Mouse (Mus musculus) neural tube, embryonic 11.5 days (tissue): ENCODE measurements around the gene Cers6. TPM values are rescaled to one million over a fixed set of nuclear protein-coding genes. Genes with fewer than 3 reads are reported as not detected.

Source experiments
- ATAC-seq: fragments of 200-750 bp; cut with Nextera tagmentation; 2 replicates; pipeline ENCODE4 v1.8.0; 2017; ENCODE audit warnings: moderate number of reproducible peaks, mild to moderate bottlenecking, moderate TSS enrichment, moderate library complexity; ENCODE audit not compliant: insufficient read depth, low FRiP score, low TSS enrichment
- DNase-seq: peaks from one replicate; pipeline ENCODE4 v3.0.0-alpha.2; 2015; ENCODE audit warnings: low spot score
- H3K27ac ChIP-seq: fragments of 300-500 bp; sonication (generic); 2 replicates; pipeline ENCODE4 v1.5.1; 2014; ENCODE audit warnings: low read depth, mild to moderate bottlenecking, low read length
- H3K27me3 ChIP-seq: fragments of 300-500 bp; sonication (generic); 2 replicates; pipeline ENCODE4 v1.6.1; 2014; ENCODE audit warnings: mild to moderate bottlenecking, low read length, mixed read lengths; ENCODE audit not compliant: control insufficient read depth, insufficient read depth
- H3K36me3 ChIP-seq: fragments of 300-500 bp; sonication (generic); 2 replicates; pipeline ENCODE4 v1.6.1; 2014; ENCODE audit warnings: mild to moderate bottlenecking, low read length, moderate library complexity, mixed read lengths; ENCODE audit not compliant: control insufficient read depth, insufficient read depth
- H3K4me1 ChIP-seq: fragments of 300-500 bp; sonication (generic); 2 replicates; pipeline ENCODE4 v1.6.1; 2014; ENCODE audit warnings: low read length, mixed read lengths; ENCODE audit not compliant: control insufficient read depth, insufficient read depth
- H3K4me2 ChIP-seq: fragments of 300-500 bp; sonication (generic); 2 replicates; pipeline ENCODE4 v1.6.1; 2014; ENCODE audit warnings: low read depth, mild to moderate bottlenecking, moderate library complexity
- H3K4me3 ChIP-seq: fragments of 300-500 bp; sonication (generic); 2 replicates; pipeline ENCODE4 v1.5.1; 2014; ENCODE audit warnings: low read depth, low read length
- H3K9ac ChIP-seq: fragments of 300-500 bp; sonication (generic); 2 replicates; pipeline ENCODE4 v1.6.1; 2014; ENCODE audit warnings: mild to moderate bottlenecking, low read length
- H3K9me3 ChIP-seq: fragments of 300-500 bp; sonication (generic); 2 replicates; pipeline ENCODE4 v1.6.1; 2016; ENCODE audit warnings: low read length; ENCODE audit not compliant: control insufficient read depth
- WGBS: fragments of 180-500 bp; shearing (Covaris S2); extraction: QIAGEN DNeasy Blood & Tissue Kit; methylation state at CpG from one replicate; pipeline ENCODE4 v1.1.7; 2014; 5-methylcytosine and 5-hydroxymethylcytosine counted together
- polyA plus RNA-seq: library from polyadenylated mRNA; unstranded; fragments of >200 nt; fragmentation: Nextera tagmentation; extraction: Ambion mirVana; gene quantifications from 2 replicates; pipeline ENCODE4 v1.2.1, GENCODE M21; 2014

Gene Cers6
- polyA plus RNA-seq, 1 experiment from 2014 or later, result 64.9 TPM

GRCm38 (mm10) chr2:68978244-68978643 is 117.0 kb downstream of the Cers6 start:
- Histone ChIP-seq H3K9ac (no peak overlapping the region), H3K27me3 (no peaks in the 10 kb centered on the region), H3K4me1 (no peaks in the 10 kb centered on the region; the same call in 1 of the 2 replicates), H3K36me3 (no peaks in the 10 kb centered on the region), H3K9me3 (no peaks in the 10 kb centered on the region), H3K27ac (no peak overlapping the region), H3K4me2 (no peak overlapping the region), H3K4me3 (no peak overlapping the region)
- 49% methylated on average over 9 of the region's 9 CpGs for WGBS
- DNase-seq (no peak), ATAC-seq (no peak)

GRCm38 (mm10) chr2:68978660-68979604 is 117.7 kb downstream of the Cers6 start:
- ATAC-seq (no peak), DNase-seq (peak; percentile 11)
- Histone ChIP-seq H3K9me3 (no peaks in the 10 kb centered on the region), H3K27ac (no peak overlapping the region), H3K27me3 (no peaks in the 10 kb centered on the region), H3K9ac (no peak overlapping the region), H3K4me1 (no peaks in the 10 kb centered on the region; the same call in none of the 2 replicates), H3K36me3 (no peaks in the 10 kb centered on the region), H3K4me3 (no peak overlapping the region), H3K4me2 (no peak overlapping the region)
- 69% methylated on average over 12 of the region's 12 CpGs for WGBS

GRCm38 (mm10) chr2:68981302-68981701 is 120.1 kb downstream of the Cers6 start:
- Histone ChIP-seq H3K27me3 (no peaks in the 10 kb centered on the region), H3K4me3 (no peak overlapping the region), H3K27ac (no peak overlapping the region), H3K9me3 (no peaks in the 10 kb centered on the region), H3K36me3 (no peaks in the 10 kb centered on the region), H3K9ac (no peak overlapping the region), H3K4me1 (no peaks in the 10 kb centered on the region; the same call in none of the 2 replicates), H3K4me2 (no peak overlapping the region)
- ATAC-seq, result no peak
- no peak for DNase-seq
- 89% methylated on average over 9 of the region's 9 CpGs for WGBS

- no peak overlapping the region for H3K27ac ChIP-seq
- ATAC-seq, result no peak
- no peak overlapping the region for H3K4me2 ChIP-seq
- no peaks in the 10 kb centered on the region for H3K36me3 ChIP-seq
- no peaks in the 10 kb centered on the region; the same call in none of the 2 replicates for H3K4me1 ChIP-seq
- H3K4me3 ChIP-seq, result no peak overlapping the region
- no peaks in the 10 kb centered on the region for H3K9me3 ChIP-seq
- no peak for DNase-seq
- H3K27me3 ChIP-seq, result no peaks in the 10 kb centered on the region
- WGBS, result 72% methylated on average over 11 of the region's 11 CpGs
- H3K9ac ChIP-seq, result no peak overlapping the region
Observed at GRCm38 (mm10) chr2:68981756-68982409, 120.6 kb downstream of the Cers6 start.

- Histone ChIP-seq H3K27me3 (no peaks in the 10 kb centered on the region), H3K27ac (no peak overlapping the region), H3K4me3 (no peak overlapping the region), H3K4me2 (no peak overlapping the region), H3K4me1 (no peaks in the 10 kb centered on the region; the same call in 1 of the 2 replicates), H3K36me3 (no peaks in the 10 kb centered on the region), H3K9me3 (no peaks in the 10 kb centered on the region), H3K9ac (no peak overlapping the region)
- DNase-seq (no peak), ATAC-seq (no peak)
- 83% methylated on average over 3 of the region's 3 CpGs for WGBS
Observed at GRCm38 (mm10) chr2:68982979-68983378, 121.7 kb downstream of the Cers6 start.

GRCm38 (mm10) chr2:68983431-68983830 is 122.2 kb downstream of the Cers6 start:
- 84% methylated on average over 3 of the region's 3 CpGs for WGBS
- Histone ChIP-seq H3K36me3 (no peaks in the 10 kb centered on the region), H3K27ac (no peak overlapping the region), H3K4me1 (no peaks in the 10 kb centered on the region; the same call in 1 of the 2 replicates), H3K9ac (no peak overlapping the region), H3K4me3 (no peak overlapping the region), H3K9me3 (no peaks in the 10 kb centered on the region), H3K27me3 (no peaks in the 10 kb centered on the region), H3K4me2 (no peak overlapping the region)
- no peak for ATAC-seq
- DNase-seq, result no peak

GRCm38 (mm10) chr2:68989117-68989516 is 127.9 kb downstream of the Cers6 start:
- Histone ChIP-seq H3K4me2 (no peak overlapping the region), H3K9ac (no peak overlapping the region), H3K27me3 (no peaks in the 10 kb centered on the region), H3K36me3 (no peaks in the 10 kb centered on the region), H3K27ac (no peak overlapping the region), H3K9me3 (no peaks in the 10 kb centered on the region), H3K4me1 (no peaks in the 10 kb centered on the region; the same call in 1 of the 2 replicates), H3K4me3 (no peak overlapping the region)
- ATAC-seq, result no peak
- DNase-seq, result no peak
- WGBS, result 97% methylated on average over 6 of the region's 6 CpGs

GRCm38 (mm10) chr2:68992629-68993028 is 131.4 kb downstream of the Cers6 start:
- ATAC-seq (no peak), DNase-seq (no peak)
- Histone ChIP-seq H3K4me3 (no peak overlapping the region), H3K9me3 (no peaks in the 10 kb centered on the region), H3K27ac (no peak overlapping the region), H3K4me1 (no peaks in the 10 kb centered on the region), H3K9ac (no peak overlapping the region), H3K27me3 (no peaks in the 10 kb centered on the region), H3K36me3 (no peaks in the 10 kb centered on the region; the same call in 1 of the 2 replicates), H3K4me2 (no peak overlapping the region)
- WGBS, result 94% methylated on average over 5 of the region's 5 CpGs
